Mouse (Mus musculus): ENCODE results near the gene Gm12258.
"Not testable (repeated sequence)": the region's sequence is repeated elsewhere in the genome, so short reads cannot be mapped to it uniquely, and the experiment has no call there.

Gene Gm12258

GRCm38 (mm10) chr11:58846919-58847461, at the start of gene Gm12258:
Gene Gm12258 (plus strand): TSS chr11:58847158.
- peak; percentile 89 for DNase-seq

DNA sequence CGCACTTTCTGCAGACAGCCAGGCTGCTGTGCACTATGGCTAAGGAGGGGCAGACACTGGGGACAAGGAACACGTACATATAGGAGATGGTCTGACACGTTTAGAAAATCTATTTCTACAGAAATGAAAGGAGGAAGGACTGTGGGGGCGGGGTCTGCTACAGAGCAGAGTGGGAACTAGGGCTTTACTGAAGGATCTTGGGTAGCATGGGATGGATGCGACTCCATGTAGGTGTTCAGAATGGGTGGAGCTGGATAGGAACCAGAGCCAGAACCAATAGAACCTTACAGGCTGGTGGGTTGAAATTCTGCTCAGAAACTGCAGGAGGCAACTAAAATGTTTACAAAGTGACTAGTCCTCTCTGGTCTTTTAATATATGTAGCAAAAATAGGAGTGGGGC, 47.2 kb upstream of the Gm12258 start:
- DNase-seq, result no peak

- no peak for DNase-seq
These were observed 45.3 kb upstream of the Gm12258 start, which contains the start of gene Fam183b for GRCm38 (mm10) chr11:58801558-58802228. Gene Fam183b (minus strand): TSS chr11:58801960.

DNA sequence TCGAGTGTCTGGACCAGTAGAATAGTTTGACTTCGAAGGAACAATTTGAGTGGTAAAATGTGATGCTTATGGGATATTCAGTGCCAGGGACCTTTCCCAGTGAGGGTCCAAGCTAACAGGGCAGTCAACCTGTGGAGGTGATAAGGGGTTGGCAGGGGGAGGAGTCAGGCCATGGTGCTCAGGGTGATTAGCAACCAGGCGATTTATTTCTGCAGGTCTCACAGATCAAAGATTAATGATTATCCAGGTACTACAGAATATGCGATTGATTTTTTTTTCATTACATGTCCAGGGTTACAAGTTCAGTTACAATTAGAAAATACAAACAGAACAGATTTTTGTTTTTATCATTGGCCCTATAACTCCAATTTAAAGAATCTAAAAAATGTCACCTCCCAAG, 43.1 kb upstream of the Gm12258 start:
- no peak for DNase-seq

- no peak for DNase-seq
These were observed 42.6 kb upstream of the Gm12258 start for GRCm38 (mm10) chr11:58804393-58804792.

DNA sequence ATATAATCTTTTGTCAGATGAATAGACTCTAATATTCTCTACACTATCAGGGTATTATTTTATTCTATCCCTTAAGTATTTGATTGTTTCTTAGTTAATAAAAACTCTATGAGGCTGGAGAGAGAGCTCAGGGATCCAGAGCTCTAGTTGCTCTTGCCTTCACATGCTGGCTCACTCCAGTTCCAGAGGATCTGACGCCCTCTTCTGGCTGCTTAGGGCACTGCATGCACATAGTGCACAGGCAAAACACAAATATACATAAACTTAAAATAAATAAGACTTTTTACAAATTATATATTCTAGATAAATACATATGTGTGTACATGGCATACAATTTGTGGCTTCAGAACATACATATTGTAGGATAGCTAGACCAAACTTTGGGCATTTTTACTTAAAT, 35.0 kb upstream of the Gm12258 start:
- no peak for DNase-seq

DNA sequence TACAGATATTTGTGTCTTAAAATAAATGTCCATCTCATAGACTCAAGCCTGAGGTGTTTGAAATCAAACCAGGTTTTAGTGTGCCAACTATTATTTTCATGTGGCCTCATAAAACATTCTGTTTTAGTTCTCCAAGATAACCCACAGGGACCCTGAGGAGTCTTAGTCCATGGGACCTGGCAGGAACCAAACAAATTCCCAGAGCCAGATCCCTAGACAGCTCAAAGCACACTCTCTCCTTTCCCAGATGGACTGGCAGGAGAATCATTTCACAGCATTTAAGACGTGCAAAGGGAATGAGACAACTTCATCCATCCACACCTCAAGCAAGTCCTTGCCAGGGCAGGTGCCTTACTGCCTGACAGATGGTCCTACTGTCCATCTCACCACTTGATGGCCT, 32.3 kb upstream of the Gm12258 start, which contains the start of gene Olfr313:
Olfr313 (plus strand) TSS at position 301 of the 400 bp plus-strand sequence.
- not testable (repeated sequence) for DNase-seq

DNA sequence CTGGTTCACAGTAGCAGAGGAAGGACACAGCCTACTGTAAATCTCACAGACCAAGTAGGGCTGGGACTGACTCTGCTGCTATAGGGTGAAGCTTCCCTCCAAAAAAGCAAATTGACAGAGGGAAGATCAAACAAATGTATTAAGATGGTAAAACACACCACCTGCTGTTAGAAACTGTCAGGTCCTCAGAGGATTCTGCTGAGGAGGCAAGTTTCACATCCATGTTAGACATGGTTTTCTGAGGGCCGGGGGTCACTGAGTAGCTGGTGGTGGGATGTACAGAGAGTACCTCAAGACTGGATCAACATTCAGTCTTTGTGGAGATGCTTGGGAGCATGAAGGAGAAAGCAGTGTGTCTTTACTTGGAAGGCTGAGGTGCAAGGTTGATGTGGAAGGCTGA, 31.3 kb upstream of the Gm12258 start:
- DNase-seq, result no peak

- DNase-seq, result not testable (repeated sequence)
These were observed 18.0 kb upstream of the Gm12258 start, which contains the start of gene Olfr312 for GRCm38 (mm10) chr11:58828937-58829336. Gene Olfr312 (plus strand): TSS chr11:58829237.

DNA sequence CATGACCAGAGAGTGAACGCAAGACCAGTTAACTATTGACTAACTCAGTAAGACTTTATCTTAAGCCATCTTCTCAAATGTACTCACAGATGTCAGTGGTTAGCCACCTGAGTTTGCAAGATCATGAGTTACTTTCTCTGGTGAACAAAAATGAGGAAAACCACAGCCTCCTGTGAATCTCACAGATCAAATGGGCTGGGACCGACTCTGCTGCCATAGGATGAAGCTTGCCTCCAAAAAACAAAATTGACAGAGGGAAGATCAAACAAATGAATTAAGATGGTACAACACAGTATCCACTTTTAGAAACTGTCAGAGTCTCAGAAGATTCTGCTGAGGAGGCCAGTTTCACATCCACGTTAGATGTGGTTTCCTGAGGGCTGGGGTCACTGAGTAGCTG, 17.2 kb upstream of the Gm12258 start:
- no peak for DNase-seq

DNA sequence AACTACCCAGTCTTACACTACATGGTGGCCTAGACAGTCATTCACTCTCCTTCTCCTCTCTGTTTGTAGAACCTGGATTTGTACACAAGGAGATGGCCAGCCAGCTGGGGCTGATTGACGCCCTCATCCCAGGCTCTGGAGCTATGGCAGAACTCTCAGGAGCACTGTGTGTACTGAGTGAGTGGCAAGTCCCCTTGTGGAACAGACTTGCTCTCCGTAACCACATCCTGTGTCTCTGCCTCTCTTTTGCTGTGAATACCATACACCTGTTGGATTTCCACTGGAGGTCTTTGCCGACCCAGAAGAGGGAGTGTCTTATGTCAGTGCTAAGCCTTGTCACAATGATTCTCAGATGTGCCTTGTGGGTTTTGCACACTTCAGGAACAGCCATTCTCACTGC, 14.4 kb upstream of the Gm12258 start:
- DNase-seq, result not testable (repeated sequence)

DNA sequence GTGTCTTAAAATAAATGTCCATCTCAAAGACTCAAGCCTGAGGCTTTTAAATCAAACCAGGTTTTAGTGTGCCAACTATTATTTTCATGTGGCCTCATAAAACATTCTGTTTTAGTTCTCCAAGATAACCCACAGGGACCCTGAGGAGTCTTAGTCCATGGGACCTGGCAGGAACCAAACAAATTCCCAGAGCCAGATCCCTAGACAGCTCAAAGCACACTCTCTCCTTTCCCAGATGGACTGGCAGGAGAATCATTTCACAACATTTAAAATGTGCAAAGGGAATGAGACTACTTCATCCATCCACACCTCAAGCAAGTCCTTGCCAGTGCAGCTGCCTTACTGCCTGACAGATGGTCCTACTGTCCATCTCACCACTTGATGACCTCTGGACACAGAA, 8.0 kb upstream of the Gm12258 start, which contains the start of gene Olfr311:
Olfr311 (plus strand) TSS at position 301 of the 400 bp plus-strand sequence.
- DNase-seq, result not testable (repeated sequence)

DNA sequence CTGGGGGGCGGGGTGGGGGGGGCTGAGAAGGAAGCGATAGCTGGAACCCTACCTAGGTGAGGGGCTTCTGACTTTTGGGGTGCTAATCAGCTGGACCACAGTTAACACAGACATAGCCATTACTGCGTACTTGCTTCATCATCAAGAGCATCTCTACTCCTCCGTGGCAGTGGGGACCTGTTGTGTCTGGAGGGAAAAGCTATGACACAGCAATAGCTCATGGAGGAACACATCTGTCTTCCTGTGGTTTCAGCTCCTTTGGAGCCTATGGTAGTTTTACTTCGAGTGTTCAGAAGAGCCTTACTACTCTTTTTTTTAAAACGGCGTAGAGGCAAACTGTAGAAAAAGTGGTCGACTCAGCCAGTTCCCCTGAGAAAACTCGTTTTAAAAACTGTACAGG, 678 bp downstream of the Gm12258 start:
- DNase-seq, result no peak

GRCm38 (mm10) chr11:58849731-58850130, 2.8 kb downstream of the Gm12258 start:
- DNase-seq, result no peak

DNA sequence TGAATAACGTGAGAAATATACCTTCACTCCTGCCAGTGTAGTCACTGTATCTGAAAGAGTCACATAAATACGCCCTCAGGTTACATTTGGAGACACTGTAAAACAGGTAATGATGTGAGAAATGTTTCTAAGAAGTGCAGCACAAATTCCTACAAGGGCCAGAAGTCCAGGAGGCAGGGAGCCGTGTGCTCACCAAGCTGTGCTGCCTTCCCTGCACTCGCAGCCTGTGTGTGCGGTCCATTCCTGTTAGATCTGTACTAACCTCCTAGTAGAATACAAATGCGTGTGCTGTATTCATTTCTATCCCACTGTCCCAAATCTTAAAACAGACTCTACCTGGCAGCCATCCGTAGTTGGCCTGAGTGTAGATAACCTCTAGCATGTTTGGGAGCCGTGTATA, 13.8 kb downstream of the Gm12258 start:
- no peak for DNase-seq

DNA sequence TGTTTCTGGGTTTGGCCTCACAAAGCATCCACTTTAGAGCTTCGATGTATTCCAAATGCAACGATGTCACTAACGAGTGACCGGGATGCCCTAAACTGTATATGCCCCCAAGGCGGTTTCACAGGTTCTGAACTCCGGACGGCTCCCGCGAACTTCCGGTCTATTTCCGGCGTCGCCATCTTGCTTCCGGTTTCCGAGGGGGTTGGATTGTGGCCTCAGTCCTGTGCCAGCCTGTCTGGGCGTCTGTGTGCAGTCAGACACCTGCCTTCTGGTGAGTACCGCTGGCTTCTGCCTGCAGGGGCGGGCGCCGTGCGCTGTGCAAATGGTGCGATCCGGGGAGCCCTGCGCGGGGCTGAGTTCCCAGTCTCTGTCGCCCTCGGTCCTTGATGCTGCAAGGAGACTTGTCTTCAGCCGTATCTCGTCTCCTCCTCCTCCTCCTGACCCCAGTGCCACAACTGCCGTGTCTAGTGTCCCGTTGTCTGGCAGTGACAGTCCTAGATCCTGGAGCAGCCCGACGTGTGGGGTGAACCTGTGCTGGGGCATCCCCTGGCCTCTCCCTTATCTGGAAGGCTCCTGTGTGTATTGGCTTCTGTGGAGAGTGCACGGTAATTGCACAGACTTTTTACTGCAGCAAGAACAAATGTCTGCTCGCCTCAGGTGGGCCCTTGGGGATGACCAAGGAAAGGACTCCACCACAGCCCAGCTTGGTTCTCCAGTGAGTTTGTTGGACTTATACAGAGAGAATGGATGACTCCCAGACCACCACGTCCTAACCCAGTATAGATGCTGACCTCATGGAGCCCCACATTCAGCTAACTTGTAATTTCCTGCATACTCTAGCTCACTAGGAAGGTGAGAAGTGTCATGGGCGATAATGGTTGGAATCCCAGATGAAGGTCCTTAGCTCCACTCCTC, 20.3 kb downstream of the Gm12258 start, which contains the start of gene 2810021J22Rik:
2810021J22Rik (plus strand) TSS at position 178 of the 915 bp plus-strand sequence.
- peak; percentile 86 for DNase-seq

- DNase-seq, result no peak
These were observed 21.0 kb downstream of the Gm12258 start for GRCm38 (mm10) chr11:58867954-58868330.

GRCm38 (mm10) chr11:58870961-58871360, 24.0 kb downstream of the Gm12258 start:
- DNase-seq, result no peak

- no peak for DNase-seq
These were observed 36.8 kb downstream of the Gm12258 start for GRCm38 (mm10) chr11:58883756-58884155.

- no peak for DNase-seq
These were observed 43.6 kb downstream of the Gm12258 start for GRCm38 (mm10) chr11:58890511-58890910.

DNA sequence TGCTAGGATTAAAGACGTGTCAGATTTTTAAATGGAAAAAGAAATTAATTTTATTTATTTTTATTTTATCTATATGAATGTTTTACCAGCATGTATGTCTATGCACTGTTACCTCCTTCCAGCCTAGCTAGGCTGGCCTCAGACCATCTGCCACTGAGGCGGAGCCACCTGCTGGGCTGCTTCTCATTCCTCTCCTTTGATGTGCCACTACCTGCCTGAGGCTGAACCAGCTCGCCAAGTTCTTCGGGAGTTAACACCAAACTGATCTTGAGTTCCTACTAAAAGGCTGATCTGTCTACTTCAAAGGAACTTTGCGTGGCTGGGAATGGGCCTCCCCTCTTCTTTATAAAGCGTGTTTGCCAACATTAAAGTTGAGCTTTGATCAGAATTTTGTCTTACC, 47.5 kb downstream of the Gm12258 start:
- no peak for DNase-seq

DNA sequence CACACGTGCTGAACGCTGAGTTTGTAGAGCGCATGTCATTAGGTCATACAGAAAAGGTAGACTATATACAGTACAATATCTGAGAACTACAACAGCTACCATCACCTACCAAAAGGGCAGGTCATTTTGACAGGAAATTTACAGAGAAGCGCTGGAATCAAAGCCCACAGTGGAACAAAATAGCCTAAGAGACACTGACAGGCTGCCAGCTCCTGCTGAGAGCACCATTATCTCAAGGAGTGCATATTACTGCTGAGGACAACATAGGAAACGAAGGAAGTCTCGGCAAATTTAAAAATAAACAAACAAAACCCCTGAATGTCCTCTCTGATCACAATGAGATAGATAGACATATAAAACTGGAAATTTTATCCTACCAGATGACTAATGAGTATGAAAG, 50.5 kb downstream of the Gm12258 start:
- DNase-seq, result peak in 1 of 2 experiments; percentile 47

- no peak for DNase-seq
These were observed 54.1 kb downstream of the Gm12258 start for GRCm38 (mm10) chr11:58901080-58901479.
